Mouse (Mus musculus) olfactory bulb, adult 2 months (tissue): ENCODE results near the gene Taar2. TPM values are rescaled to one million over a fixed set of nuclear protein-coding genes. Genes with fewer than 3 reads are reported as not detected.

Experiments used
- H3K27ac ChIP-seq: fragments of 200-500 bp; 2 replicates; pipeline ENCODE4 v1.5.1; 2012; ENCODE audit warnings: low read depth, low read length; ENCODE audit not compliant: insufficient read depth
- H3K4me1 ChIP-seq: fragments of 200-500 bp; 2 replicates; pipeline ENCODE4 v1.6.1; 2012; ENCODE audit warnings: low read length; ENCODE audit not compliant: control insufficient read depth, insufficient read depth
- H3K4me3 ChIP-seq: fragments of 200-500 bp; 2 replicates; pipeline ENCODE4 v1.5.1; 2012; ENCODE audit warnings: mild to moderate bottlenecking, low read depth, low read length, moderate library complexity; ENCODE audit not compliant: insufficient read depth
- CTCF ChIP-seq: fragments of 200-500 bp; IDR thresholded peaks from 2 replicates; pipeline ENCODE4 v1.5.1; 2012; ENCODE audit warnings: low read depth, mild to moderate bottlenecking, low read length, moderate library complexity; ENCODE audit not compliant: insufficient read depth
- POLR2A ChIP-seq: fragments of 200-500 bp; IDR thresholded peaks from 2 replicates; pipeline ENCODE4 v1.6.1; 2012; ENCODE audit warnings: mild to moderate bottlenecking, low read depth, low read length, moderate library complexity; ENCODE audit not compliant: insufficient read depth
- WGBS: fragments of 180-500 bp; shearing (Covaris S2); methylation state at CpG from one replicate; pipeline ENCODE4 v1.1.7; 2018; 5-methylcytosine and 5-hydroxymethylcytosine counted together
- polyA plus RNA-seq: library from polyadenylated mRNA; stranded (reverse); fragments of >200 nt; gene quantifications from 2 replicates; pipeline ENCODE4 v1.2.4, GENCODE M21; 2012; ENCODE audit warnings: low replicate concordance; ENCODE audit not compliant: missing spikeins, insufficient read depth, insufficient read length

The Taar2 gene
- not detected in 2 replicates for polyA plus RNA-seq

DNA sequence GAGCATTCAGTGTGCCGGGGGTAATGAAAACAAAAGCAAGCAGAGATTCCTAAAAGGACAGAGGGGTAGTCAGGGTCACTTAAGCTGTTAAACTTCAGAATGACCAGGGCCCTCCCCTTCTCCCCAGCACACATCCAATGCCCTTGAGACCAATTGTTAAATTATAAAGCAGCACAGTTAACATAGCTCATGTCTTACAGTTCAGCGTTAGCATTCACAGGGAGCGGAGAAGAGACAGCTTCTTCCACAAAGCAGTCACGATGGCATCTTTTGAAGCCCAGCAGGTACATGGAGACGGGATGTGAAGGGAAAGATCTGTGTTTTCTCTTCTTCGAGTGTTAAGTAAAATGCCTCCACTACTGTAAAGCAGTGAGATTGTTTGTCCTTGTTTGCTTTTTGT is at the start of gene Taar2:
TSS of gene Taar2 (plus strand) at position 261 of the 400 bp plus-strand sequence.
- H3K27ac ChIP-seq = no peak within 1 kb of the TSS
- no peaks in the 10 kb centered on the region for H3K4me1 ChIP-seq
- no peak for TF ChIP-seq CTCF
- TF ChIP-seq POLR2A = no peak
- H3K4me3 ChIP-seq = no peak within 1 kb of the TSS
- 32% methylated on average over 6 of the region's 6 CpGs for WGBS

DNA sequence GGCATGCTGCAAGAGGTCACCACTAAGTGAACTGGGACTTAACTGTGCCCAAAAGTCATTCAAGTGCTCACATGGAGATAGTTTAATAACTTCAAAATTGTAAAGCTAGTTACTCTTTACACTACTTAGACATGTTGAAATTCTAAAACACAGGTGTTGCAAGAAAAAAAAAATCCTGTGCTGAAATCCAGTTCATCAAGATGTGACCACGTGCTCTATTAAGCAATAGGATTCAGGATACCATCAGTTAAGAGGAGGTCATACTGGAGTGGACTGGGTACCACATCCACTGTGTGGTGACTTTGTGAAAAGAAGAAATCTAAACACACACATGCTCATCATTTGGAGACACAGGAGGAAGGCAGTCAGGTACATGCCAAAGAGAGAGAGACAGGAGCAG is 45.4 kb upstream of the Taar2 start:
- 85% methylated on average over 1 of the region's 1 CpGs for WGBS
- TF ChIP-seq POLR2A = no peak
- no peak for TF ChIP-seq CTCF

DNA sequence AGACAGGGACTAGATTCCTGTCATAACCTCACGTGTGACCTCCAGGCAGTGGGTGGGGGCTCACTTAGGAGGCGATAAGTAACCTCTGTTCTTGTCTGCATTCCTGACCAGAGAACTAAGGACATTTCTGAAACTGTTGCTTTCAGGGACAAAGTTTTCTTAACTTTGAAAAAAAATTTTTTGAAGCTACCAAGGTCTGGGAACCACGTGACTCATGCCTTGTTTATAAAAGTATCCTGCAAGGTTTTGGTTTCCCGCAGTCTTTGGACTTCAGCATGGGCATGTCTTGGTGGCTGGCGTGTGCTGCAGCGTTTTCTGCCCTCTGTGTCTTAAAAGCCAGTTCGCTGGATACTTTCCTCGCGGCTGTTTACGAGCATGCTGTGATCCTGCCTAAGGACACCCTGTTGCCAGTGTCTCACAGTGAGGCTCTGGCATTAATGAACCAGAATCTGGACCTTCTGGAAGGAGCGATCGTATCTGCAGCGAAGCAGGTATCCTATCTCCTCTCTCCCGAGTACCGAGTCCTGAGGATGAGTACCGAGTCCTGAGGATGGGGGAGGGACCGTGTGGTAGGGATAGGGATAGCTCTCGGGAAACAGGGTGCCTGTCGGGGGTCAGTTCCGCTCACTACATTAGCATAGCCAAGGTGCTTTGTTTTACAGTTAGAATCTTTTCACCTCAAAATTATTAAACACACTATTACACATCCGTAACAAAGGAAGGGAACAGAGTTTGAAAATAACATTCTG is 43.6 kb upstream of the Taar2 start, which contains the start of gene Vnn1:
TSS of gene Vnn1 (plus strand) at position 88 of the 749 bp plus-strand sequence.
- 30% methylated on average over 21 of the region's 21 CpGs for WGBS
- TF ChIP-seq POLR2A = no peak
- no peak for TF ChIP-seq CTCF
- Histone ChIP-seq H3K4me3 (no peak within 1 kb of the TSS), H3K27ac (no peak within 1 kb of the TSS), H3K4me1 (no peaks in the 10 kb centered on the region)

More for the DNA sequence above, 45.4 kb upstream of the Taar2 start:
- Histone ChIP-seq H3K27ac (no peak overlapping the region), H3K4me1 (no peaks in the 10 kb centered on the region), H3K4me3 (no peak overlapping the region)

DNA sequence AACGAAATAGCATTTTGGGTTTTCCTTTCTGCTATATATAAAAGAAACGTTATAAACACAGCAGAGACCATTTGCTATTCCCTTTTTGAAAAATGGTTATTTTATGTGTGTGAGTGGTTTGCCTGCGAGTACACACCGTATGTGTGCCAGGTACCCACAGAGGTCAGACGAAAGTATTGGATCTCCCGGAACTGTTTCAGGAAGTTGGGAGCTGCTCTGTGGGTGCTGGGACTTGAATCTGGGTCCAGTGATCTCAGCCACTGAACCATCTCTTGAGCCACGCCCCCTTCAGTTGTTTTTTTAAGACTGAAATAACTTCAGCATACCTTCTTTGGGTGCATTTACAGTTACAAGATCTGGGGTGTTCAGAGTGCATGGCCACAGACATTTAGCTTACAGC is 43.0 kb upstream of the Taar2 start:
- 73% methylated on average over 7 of the region's 7 CpGs for WGBS
- no peak for TF ChIP-seq POLR2A
- no peak for TF ChIP-seq CTCF
- Histone ChIP-seq H3K27ac (no peak overlapping the region), H3K4me1 (no peaks in the 10 kb centered on the region), H3K4me3 (no peak overlapping the region)

DNA sequence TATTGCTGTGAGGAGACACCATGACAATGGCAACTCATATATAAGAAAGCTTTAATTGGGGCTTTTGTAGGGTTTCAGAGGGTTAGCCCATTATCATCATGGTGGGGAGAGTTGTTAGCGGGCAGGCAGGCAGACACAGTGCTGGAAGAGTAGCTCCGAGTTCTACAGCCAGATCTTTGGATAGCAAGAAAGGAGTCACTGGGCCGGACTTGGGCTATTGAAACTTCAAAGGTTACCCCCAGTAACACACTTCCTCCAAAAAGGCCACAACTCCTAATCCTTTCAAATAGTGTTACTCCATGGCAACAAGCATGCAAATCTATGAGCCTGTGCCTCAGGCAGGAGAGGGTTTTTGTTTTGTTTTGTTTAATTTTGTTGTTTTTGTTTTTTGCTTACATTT is 37.3 kb upstream of the Taar2 start:
- no peak overlapping the region for H3K4me3 ChIP-seq
- no peak overlapping the region for H3K27ac ChIP-seq
- no peak for TF ChIP-seq POLR2A
- TF ChIP-seq CTCF = no peak
- H3K4me1 ChIP-seq = no peaks in the 10 kb centered on the region
- WGBS = 50% methylated on average over 3 of the region's 3 CpGs

DNA sequence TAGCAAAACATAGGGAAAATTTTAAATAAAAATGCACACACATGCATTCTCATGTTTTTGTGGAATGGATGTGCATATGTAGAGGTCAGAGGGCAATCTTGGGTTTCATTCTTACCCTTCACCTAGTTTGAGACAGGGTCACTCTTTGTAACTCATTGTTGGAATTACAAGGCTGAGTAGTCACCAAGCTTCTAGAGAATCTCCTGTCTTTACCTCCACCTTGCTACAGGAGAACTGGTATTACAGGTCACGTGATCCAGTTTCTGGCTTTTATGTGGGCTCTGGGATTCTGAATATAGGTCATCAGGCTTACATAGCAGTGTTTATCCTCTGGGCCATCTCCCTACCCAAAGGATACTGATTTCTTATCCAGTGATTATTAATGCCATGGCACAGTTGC is 32.7 kb upstream of the Taar2 start:
- 92% methylated on average over 1 of the region's 1 CpGs for WGBS
- TF ChIP-seq CTCF = no peak
- no peak for TF ChIP-seq POLR2A
- H3K4me1 ChIP-seq = no peaks in the 10 kb centered on the region
- H3K27ac ChIP-seq = no peak overlapping the region
- H3K4me3 ChIP-seq = no peak overlapping the region

DNA sequence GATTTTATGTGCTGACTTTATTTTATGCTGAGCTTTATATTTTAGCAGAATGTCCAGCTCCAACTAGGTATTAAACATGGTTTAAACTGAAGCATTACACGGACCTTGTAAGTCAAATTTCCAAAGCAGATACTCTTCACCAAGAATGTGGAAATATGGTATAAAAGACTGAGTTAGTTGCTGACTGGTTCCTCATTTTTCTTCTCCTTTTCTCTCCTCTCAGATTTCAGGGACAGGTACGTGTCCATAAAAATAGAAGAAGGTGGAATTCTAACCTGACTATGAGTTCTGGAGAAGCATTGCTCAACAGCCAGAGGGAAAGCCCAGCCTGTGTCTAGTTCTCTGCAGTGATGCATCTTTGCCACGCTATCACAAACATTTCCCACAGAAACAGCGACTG is 18.3 kb upstream of the Taar2 start, which contains the start of gene Taar1:
TSS of gene Taar1 (plus strand) at position 301 of the 400 bp plus-strand sequence.
- WGBS = 93% methylated on average over 4 of the region's 4 CpGs
- no peak within 1 kb of the TSS for H3K27ac ChIP-seq

DNA sequence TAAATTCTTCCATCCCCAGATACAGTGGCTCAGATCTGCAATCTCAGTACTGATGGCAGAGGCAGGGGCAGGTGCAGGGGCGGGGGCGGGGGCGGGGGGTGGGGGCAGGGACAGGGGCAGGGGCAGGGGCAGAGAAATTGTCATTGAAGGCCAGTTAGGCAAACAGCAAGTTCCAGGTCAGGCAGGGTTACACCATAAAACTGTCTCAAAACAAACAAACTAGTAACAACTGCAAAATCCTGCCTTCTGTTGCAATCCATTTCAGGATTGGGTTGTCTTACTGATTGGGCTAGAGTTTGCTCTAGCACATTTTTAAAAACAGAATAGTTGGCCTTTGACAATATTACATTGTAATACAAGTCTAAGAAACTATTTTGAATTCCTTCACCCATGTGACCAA is 15.9 kb upstream of the Taar2 start:
- Histone ChIP-seq H3K27ac (no peak overlapping the region), H3K4me3 (no peak overlapping the region), H3K4me1 (no peaks in the 10 kb centered on the region)
- TF ChIP-seq POLR2A = no peak
- no peak for TF ChIP-seq CTCF
- 91% methylated on average over 3 of the region's 3 CpGs for WGBS

More for the DNA sequence above, 18.3 kb upstream of the Taar2 start, which contains the start of gene Taar1:
- no peak within 1 kb of the TSS for H3K4me3 ChIP-seq
- no peaks in the 10 kb centered on the region for H3K4me1 ChIP-seq
- TF ChIP-seq POLR2A (no peak), CTCF (no peak)

DNA sequence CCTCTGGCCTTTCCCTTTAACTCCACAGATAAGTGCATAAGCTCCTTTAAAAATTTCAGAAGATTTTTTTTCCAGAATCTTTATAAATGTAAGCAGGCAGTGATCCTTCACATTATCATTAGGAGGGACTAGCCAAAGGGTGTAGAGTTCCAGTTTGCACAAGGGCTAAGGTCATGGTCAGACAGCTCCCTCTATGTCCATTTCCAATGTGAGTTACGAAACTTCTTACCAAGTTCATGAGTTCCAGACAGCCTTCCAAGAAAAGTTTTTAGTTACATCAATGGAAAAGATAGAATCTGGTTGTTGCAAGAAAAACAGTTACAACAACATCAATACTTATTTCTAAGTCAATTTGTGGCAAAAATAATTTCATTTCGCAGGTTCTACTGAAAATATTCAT is 14.4 kb upstream of the Taar2 start:
- WGBS = 87% methylated on average over 2 of the region's 2 CpGs
- no peaks in the 10 kb centered on the region for H3K4me1 ChIP-seq
- no peak overlapping the region for H3K4me3 ChIP-seq
- no peak overlapping the region for H3K27ac ChIP-seq
- TF ChIP-seq CTCF (no peak), POLR2A (no peak)

DNA sequence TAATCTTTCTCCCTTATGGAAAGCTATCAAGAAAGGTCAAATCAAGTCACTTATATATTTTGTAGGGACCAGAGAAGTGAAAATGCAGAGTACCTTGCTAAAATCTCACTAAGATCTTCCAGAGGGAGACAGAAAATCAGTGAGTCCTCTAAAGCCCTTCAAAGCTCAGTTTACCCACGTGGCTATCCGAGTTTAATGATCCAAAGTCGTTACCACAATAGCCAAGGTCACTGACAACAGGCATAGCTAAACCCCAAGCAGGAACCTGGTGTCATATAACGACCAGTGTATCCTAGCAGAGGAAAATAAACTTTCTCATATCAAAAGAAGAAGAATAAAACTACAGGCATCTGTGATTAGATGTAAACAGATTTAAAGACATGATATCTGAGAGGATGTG is 759 bp upstream of the Taar2 start:
- Histone ChIP-seq H3K27ac (no peak overlapping the region), H3K4me3 (no peak overlapping the region), H3K4me1 (no peaks in the 10 kb centered on the region)
- TF ChIP-seq POLR2A = no peak
- TF ChIP-seq CTCF = no peak
- WGBS = 46% methylated on average over 4 of the region's 4 CpGs
